Mouse (Mus musculus) c-Kit-positive CD71-positive TER-119-positive erythroid progenitor cells, embryonic 14.5 days (primary cell): ENCODE data around the gene Kcnd3.
"Not testable (repeated sequence)": the region's sequence is repeated elsewhere in the genome, so short reads cannot be mapped to it uniquely, and the experiment has no call there.

Experiments
- DNase-seq: peaks from one replicate; pipeline ENCODE4 v3.0.0-alpha.2; 2013; ENCODE audit warnings: low spot score

Kcnd3 gene

DNA sequence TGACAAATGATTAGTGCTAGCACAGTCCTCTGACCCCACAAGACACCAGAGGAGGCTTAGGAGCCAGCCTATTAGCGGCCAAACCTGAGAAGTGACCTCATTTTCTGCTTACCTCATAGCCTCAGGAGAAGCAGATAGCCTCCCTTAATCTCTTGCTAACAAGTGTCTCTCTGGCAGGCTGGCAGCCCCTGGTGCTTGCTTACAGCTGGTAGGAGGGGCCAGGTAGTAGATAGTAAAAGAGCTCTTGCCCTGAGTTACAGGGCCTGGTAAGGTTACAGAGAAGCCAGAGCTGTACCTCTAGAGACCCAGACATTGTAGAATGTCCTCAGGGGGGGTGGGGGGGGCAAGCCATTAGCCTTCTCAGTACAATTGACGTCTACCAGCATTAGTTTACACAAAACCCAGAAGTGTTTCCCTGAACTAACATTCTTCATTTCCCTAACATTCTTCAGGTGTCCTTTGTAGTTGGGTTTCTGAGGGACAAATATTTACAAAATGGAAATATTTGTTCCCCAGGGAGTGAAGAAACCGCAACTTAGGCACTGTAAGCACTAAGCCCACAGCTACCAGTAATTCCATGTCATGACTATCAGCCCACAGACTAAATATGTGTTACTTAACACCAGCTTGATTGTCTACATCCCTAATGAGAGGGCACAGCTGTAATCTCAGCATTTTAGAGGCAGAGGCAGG is 247.3 kb downstream of the Kcnd3 start:
- peak; percentile 85 for DNase-seq

- DNase-seq: not testable (repeated sequence)
Measured at GRCm38 (mm10) chr3:105700786-105701185, 248.7 kb downstream of the Kcnd3 start.

DNA sequence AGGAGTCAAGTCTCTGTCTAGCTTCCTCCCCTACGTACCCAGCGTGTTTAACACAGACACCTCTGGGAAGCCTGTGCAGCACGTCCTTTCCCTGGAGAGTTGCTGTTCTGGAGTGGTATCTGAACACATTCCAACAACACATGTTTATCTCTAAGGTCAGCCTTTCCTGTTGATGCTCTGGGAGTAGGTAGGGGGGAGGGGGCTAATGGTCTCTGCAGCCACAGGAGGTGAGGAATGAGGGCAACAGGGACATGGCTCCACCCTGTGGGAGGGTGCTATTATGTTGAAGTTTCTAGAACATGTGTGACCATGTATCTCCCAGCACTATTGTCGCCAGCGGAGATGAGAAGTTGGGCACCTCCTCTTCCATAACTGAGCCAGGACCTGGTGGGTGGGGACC is 249.3 kb downstream of the Kcnd3 start:
- peak; percentile 50 for DNase-seq

DNA sequence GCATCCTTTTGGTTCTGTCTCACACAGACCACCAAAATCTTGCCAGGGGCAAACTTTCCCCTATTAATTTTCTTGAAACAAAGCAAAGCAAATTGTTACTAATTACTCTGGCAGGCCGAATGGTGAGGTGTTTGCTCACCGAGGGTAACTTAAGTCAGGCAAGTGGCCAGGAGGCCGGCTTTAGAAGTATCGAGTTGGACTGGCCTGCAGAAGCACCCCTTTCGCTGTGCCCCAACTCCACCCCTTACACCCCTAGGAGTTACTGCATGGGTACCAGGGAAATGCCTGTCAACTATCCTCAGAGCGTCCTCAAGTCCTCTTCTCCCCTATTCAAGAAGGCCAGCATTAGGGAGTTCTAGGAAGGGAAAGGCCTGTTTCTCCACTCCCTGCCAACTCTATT is 251.4 kb downstream of the Kcnd3 start:
- DNase-seq: no peak

DNA sequence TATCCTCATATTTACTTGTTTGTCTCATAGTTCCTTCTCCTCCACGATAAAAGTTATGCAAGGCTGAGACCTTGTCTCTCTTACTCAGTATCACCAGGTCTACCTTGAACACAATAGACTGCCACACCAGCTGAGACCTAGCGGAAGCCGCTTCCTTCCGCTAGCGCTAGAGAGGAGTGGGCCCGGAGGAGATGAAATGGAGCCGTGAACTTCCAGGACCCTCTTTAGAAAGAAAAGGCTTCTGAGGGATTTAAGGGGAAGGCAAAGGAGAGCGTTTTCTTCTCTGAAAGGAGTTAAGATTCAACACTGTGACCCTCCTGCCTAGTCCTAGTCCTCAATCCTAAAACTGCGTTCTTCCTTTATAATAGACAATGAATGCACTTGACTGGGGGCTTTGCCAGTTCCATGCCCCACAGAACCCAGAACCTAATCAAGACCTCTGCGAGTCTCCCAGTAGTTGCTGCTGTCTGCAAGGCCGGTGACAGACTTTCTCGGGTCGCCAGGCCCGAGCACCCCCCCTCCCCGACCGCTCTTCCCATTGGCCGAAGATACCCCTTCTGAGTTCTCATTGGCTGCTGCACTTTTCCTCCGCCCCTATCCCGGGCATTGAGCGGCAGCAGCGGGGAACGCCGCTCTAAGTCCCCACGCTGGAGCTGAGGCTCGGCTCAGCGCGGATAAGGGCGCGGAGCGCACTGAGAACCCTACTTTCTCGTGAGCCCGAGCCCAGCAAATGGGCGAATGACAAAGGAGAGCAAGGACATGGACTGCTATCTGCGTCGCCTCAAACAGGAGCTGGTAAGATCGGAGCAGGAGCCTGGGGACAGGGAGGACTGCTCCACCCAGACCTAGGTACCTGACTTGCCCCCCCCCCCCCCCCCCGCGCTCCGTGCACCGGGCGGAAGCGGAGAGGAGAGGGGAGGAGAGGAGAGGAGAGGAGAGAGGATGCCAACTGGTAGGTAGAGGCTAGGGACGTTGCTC is 252.2 kb downstream of the Kcnd3 start, which contains the start of gene Inka2:
Gene Inka2, plus strand, starts transcription at position 569 of the 978 bp plus-strand sequence.
- peak; percentile 86 for DNase-seq

DNA sequence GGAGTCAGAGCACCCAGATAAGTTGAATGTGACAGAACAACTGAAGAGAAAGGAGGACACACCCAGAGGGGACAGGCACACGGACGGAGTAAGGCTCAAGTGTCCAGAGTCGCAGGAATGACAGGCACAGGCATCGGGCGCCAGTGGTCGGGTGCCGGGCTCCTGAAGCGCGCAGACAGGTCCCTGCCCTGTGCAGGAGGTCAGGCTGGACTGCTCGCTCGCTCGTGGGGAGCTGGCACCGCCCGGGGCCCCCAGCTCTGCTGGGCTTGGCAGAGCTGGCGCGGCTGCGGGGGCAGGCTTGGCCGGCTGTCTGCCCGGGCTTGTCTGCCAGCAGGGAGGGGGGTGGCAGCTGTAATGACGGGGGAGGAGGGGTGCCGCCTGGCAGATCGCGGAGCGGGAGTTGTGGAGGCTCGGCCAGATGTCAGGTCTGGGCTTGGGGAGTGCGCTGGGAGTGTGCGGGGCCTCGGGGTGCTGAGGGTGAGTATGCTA is 253.0 kb downstream of the Kcnd3 start:
- no peak for DNase-seq

GRCm38 (mm10) chr3:105705561-105705960 is 253.4 kb downstream of the Kcnd3 start:
- DNase-seq: no peak

DNA sequence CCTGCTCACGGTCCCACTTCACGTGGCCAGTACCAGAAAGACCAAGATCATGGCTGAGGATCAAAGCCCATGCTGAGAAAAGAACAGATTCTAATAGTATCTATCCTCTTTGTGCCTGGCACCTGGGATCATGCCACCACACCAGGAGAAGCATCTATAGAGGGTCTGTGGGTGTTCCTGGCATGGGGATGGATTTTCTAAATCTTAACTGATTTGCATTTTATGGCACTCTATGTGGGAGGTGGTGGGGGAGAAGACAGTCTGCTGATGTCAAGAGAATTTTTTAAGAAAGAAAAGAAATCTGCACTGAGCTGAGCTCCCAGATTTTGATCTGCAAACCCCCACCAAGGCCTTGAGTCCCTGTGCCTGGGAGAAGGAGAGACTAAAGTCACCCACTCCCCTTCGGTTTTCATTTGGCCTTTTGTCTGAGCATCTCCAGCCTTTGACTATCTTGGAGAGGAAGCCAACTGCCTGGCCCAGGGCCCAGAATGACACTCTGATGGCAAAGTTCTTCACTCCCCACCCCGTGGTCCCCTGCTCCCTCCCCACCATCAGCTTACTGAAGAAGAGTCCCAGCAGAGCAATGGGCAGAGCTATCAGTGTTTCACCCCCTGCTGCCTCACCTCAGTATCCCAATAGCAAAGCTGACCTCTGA is 254.4 kb downstream of the Kcnd3 start:
- no peak for DNase-seq

DNA sequence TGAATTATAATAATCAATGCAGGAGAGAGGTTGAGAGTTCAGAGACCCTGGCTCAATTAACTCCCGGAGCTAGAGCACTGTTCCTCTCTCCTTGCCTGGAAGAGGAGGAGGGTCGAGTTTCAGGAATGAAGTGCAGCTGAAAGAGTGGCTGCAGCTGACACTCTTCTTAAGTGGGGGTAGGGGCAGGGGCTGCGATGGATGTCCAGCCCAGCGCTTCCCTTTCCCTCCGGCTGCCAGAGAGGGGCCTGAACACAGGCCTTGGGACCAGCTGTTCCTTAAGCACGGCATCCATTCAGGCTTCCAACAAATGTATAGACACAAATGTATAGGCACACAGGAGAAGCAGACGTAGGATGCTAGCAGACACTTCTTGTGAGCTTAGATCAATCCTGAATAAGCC is 255.5 kb downstream of the Kcnd3 start:
- no peak for DNase-seq

- DNase-seq: no peak
Measured at GRCm38 (mm10) chr3:105710246-105710645, 258.1 kb downstream of the Kcnd3 start.

- DNase-seq: no peak
Measured at GRCm38 (mm10) chr3:105711741-105712140, 259.6 kb downstream of the Kcnd3 start.

DNA sequence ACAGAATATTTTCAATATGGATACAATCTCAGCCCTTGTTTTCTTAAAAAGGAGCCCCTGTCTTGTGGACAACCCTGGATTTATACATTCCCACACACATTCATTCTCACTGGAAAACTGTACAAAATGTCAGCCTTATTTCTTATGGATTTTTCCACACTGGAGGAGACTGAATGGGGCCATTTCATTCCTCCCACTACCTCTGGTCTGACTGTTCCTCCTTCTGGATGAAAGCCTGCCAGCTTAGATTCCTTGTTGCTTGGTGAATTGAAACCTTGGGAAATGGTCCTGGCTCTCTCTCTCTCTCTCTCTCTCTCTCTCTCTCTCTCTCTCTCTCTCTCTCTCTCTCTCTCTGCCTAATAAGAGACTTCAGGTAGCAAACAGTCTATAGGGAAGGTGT is 260.7 kb downstream of the Kcnd3 start:
- no peak for DNase-seq

DNA sequence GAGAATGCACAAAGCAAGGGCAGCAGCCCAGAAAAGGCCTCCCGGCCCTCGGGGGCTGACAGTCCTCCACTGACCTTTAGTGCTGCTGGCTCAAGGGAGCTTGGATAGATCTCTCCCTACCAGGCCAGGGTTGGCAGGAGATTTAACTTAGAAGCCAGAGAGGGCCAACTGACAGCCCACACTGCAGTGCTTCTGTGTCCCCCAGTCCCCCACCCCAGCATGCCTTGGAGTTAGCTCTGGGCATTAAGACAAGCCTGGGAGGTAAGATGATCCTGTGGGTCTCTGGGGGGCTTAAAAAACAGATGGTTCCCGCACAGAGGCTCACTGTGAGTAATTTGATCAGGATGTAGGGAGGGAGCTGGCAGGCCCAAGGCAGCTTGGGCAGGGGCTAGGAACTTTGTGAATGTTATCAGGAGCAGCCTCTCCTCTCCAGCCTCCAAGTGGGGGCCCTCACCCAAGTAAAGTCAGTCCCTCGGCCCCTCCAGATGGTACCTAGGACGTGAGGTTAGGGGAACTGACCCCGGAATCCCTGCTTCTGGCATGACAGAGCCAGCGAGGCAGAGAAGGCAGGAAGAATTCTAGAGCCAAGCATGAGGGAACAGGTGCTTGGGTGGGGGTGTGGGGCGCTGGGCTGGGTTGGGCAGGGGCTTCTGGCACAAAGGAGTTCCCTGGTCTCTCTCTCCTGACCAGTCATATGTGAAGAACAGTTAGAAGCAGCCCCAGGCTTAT is 262.1 kb downstream of the Kcnd3 start:
- no peak for DNase-seq

DNA sequence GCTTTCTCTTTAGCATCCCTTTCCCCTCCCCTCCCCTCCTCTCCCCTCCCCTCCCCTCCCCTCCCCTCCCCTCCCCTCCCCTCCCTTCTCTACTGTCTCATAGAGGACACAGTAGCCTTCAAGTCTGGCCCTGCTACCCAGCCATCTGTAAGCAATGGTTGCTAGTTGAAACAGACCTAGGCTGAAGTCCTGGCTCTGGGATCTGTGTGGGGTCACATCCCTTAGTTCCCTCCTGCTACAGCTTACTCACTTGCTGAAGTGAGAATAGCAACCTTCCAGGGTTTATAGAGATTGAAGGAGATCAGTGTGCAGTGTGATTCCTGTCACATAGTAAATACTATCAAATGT is 262.7 kb downstream of the Kcnd3 start:
- DNase-seq: no peak

GRCm38 (mm10) chr3:105716353-105717000 is 264.3 kb downstream of the Kcnd3 start:
- DNase-seq: no peak

GRCm38 (mm10) chr3:105717856-105718555 is 265.9 kb downstream of the Kcnd3 start:
- no peak for DNase-seq

GRCm38 (mm10) chr3:105718746-105719145 is 266.6 kb downstream of the Kcnd3 start:
- no peak for DNase-seq

DNA sequence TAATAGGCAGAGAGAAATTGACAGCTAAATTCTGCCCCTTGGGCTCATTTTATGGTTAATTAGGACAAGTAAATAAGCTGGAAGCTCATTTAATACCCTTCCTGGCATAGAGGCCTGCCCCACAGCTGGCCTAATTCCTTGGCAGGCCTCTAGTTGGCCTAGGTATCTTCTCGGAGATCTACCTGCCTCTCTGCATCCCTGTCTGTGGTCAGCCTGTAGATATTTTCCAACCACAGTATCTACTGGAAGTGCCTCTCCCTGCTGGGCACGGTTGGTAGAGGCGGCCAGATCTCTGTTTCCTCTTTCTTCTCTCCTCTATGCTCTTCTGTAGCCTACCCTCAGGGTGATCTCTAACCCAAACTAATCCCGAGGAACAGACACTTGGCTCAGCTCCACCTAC is 267.8 kb downstream of the Kcnd3 start:
- DNase-seq: no peak

DNA sequence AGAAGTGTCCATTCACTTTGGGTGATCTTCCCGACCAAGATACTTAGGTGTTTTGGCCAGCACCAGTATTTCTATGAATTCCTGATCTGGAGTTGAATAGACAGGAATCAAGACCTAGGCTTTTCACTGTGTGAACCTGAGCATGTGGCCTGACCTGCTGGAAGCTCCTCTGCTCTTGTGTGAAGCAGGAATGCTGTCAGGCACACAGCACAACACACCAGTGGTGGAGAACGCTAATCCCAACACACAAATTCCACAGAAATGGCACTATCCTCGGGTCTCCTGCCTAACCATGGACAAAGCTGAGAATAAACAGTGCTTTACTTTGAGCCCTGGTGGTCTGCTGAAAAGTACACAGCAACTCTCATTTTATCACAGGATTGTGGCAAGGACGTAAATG is 268.4 kb downstream of the Kcnd3 start:
- DNase-seq: no peak

- DNase-seq: no peak
Measured at GRCm38 (mm10) chr3:105721681-105722201, 269.6 kb downstream of the Kcnd3 start.
